Mouse (Mus musculus) MEL (cell line): Measurements from ENCODE around the gene Nap1l1. TPM values are rescaled to one million over a fixed set of nuclear protein-coding genes. Genes with fewer than 3 reads are reported as not detected.
A peak's percentile ranks its signal among the peaks of the same experiment; 100 is the strongest.

Source experiments
- DNase-seq: peaks from one replicate; pipeline ENCODE4 v3.0.0; 2011; ENCODE audit warnings: low read depth, low spot score
- H3K27ac ChIP-seq: 2 replicates; pipeline ENCODE4 v1.5.1; 2012; ENCODE audit warnings: low read depth, mild to moderate bottlenecking, control low read depth, low read length, moderate library complexity; ENCODE audit not compliant: control insufficient read depth
- H3K27me3 ChIP-seq, 2 experiments: fragments of 150-350 bp in 1 of 2; sonication (generic) in 1 of 2; 2 replicates each; pipeline ENCODE4 v1.6.1; 2012; ENCODE audit warnings: low read length in 2 of 2, mild to moderate bottlenecking in 2 of 2, improper control_type of control experiment in 1 of 2, moderate library complexity in 1 of 2; ENCODE audit not compliant: insufficient read depth in 2 of 2, control insufficient read depth in 1 of 2
- H3K36me3 ChIP-seq, 2 experiments: 2 replicates each; pipeline ENCODE4 v1.6.1; 2012 to 2014; ENCODE audit warnings: low read length in 2 of 2, improper control_type of control experiment in 1 of 2, inconsistent platforms in 1 of 2, mild to moderate bottlenecking in 1 of 2; ENCODE audit not compliant: insufficient read depth in 2 of 2, control insufficient read depth in 1 of 2
- H3K4me1 ChIP-seq, 2 experiments: fragments of 150-350 bp in 1 of 2; sonication (generic) in 1 of 2; 2 replicates each; pipeline ENCODE4 v1.6.1; 2012; ENCODE audit warnings: low read length in 2 of 2, improper control_type of control experiment in 1 of 2, mild to moderate bottlenecking in 1 of 2; ENCODE audit not compliant: insufficient read depth in 2 of 2, control insufficient read depth in 1 of 2
- H3K4me3 ChIP-seq, 2 experiments: fragments of 150-350 bp in 1 of 2; sonication (generic) in 1 of 2; 2 replicates each; pipeline ENCODE4 v1.5.1; 2012; ENCODE audit warnings: low read depth in 2 of 2, low read length in 2 of 2, mild to moderate bottlenecking in 2 of 2, moderate library complexity in 2 of 2, control low read depth in 1 of 2, improper control_type of control experiment in 1 of 2; ENCODE audit not compliant: control insufficient read depth in 1 of 2, insufficient read depth in 1 of 2
- H3K79me2 ChIP-seq: 2 replicates; pipeline ENCODE4 v1.6.1; 2012; ENCODE audit warnings: mild to moderate bottlenecking, low read length, moderate library complexity; ENCODE audit not compliant: control insufficient read depth, poor library complexity, insufficient read depth
- H3K9ac ChIP-seq: 2 replicates; pipeline ENCODE4 v1.6.1; 2012; ENCODE audit warnings: low read depth, mild to moderate bottlenecking, control low read depth, low read length, moderate library complexity; ENCODE audit not compliant: control insufficient read depth, poor library complexity, severe bottlenecking
- H3K9me3 ChIP-seq: fragments of 150-350 bp; sonication (generic); replicated peaks from 2 replicates; pipeline ENCODE4 v1.6.1; 2012; ENCODE audit warnings: mild to moderate bottlenecking, low read length, improper control_type of control experiment, moderate library complexity; ENCODE audit not compliant: insufficient read depth
- BHLHE40 ChIP-seq: IDR thresholded peaks from 2 replicates; pipeline ENCODE4 v1.6.1; 2012; ENCODE audit warnings: low read depth, mild to moderate bottlenecking, inconsistent platforms, low read length, improper control_type of control experiment, borderline replicate concordance
- E2F4 ChIP-seq: IDR thresholded peaks from 2 replicates; pipeline ENCODE4 v1.6.1; 2011; ENCODE audit warnings: low read depth, low read length, improper control_type of control experiment, borderline replicate concordance
- ELF1 ChIP-seq: IDR thresholded peaks from 2 replicates; pipeline ENCODE4 v1.6.1; 2014; ENCODE audit warnings: low read depth, mild to moderate bottlenecking, inconsistent platforms, low read length, improper control_type of control experiment, moderate library complexity
- EP300 ChIP-seq, 2 experiments: IDR thresholded peaks; 2 replicates each; pipeline ENCODE4 v1.6.1; 2011; ENCODE audit warnings: improper control_type of control experiment in 2 of 2, low read length in 2 of 2, low read depth in 1 of 2, mild to moderate bottlenecking in 1 of 2
- ETS1 ChIP-seq: IDR thresholded peaks from 2 replicates; pipeline ENCODE4 v1.6.1; 2012; ENCODE audit warnings: low read depth, mild to moderate bottlenecking, inconsistent platforms, low read length, improper control_type of control experiment, moderate library complexity
- GABPA ChIP-seq: IDR thresholded peaks from 2 replicates; pipeline ENCODE4 v1.6.1; 2012; ENCODE audit warnings: low read depth, mild to moderate bottlenecking, inconsistent platforms, low read length, improper control_type of control experiment, moderate library complexity
- HCFC1 ChIP-seq: IDR thresholded peaks from 2 replicates; pipeline ENCODE4 v1.6.1; 2012; ENCODE audit warnings: low read depth, mild to moderate bottlenecking, inconsistent platforms, low read length, improper control_type of control experiment, moderate library complexity
- JUND ChIP-seq: IDR thresholded peaks from 2 replicates; pipeline ENCODE4 v1.6.1; 2011; ENCODE audit warnings: low read depth, mild to moderate bottlenecking, improper control_type of control experiment, low read length
- KAT2A ChIP-seq: conservative IDR thresholded peaks from 2 replicates; pipeline ENCODE4 v1.6.1; 2012; ENCODE audit warnings: low read depth, low read length, improper control_type of control experiment, inconsistent platforms
- MAFK ChIP-seq: IDR thresholded peaks from 2 replicates; pipeline ENCODE4 v1.6.1; 2011; ENCODE audit warnings: low read depth, mild to moderate bottlenecking, low read length, improper control_type of control experiment, borderline replicate concordance
- MAX ChIP-seq: IDR thresholded peaks from 2 replicates; pipeline ENCODE4 v1.6.1; 2011; ENCODE audit warnings: low read length, improper control_type of control experiment
- MAZ ChIP-seq: IDR thresholded peaks from 2 replicates; pipeline ENCODE4 v1.6.1; 2012; ENCODE audit warnings: low read depth, mild to moderate bottlenecking, inconsistent platforms, low read length, improper control_type of control experiment
- MEF2A ChIP-seq: IDR thresholded peaks from 2 replicates; pipeline ENCODE4 v1.6.1; 2014; ENCODE audit warnings: low read depth, mild to moderate bottlenecking, inconsistent platforms, low read length, improper control_type of control experiment; ENCODE audit not compliant: poor library complexity, insufficient replicate concordance, severe bottlenecking; ENCODE audit errors: extremely low read depth
- MXI1 ChIP-seq: IDR thresholded peaks from 2 replicates; pipeline ENCODE4 v1.6.1; 2011; ENCODE audit warnings: mild to moderate bottlenecking, low read depth, low read length, improper control_type of control experiment
- MYB ChIP-seq: IDR thresholded peaks from 2 replicates; pipeline ENCODE4 v1.6.1; 2011; ENCODE audit warnings: mild to moderate bottlenecking, low read depth, low read length, improper control_type of control experiment
- MYC ChIP-seq: IDR thresholded peaks from 2 replicates; pipeline ENCODE4 v1.6.1; 2011; ENCODE audit warnings: low read depth, mild to moderate bottlenecking, low read length, improper control_type of control experiment, moderate library complexity
- NELFE ChIP-seq: IDR thresholded peaks from 2 replicates; pipeline ENCODE4 v1.6.1; 2011; ENCODE audit warnings: low read depth, low read length, improper control_type of control experiment
- NRF1 ChIP-seq: IDR thresholded peaks from 2 replicates; pipeline ENCODE4 v1.6.1; 2014; ENCODE audit warnings: low read depth, mild to moderate bottlenecking, inconsistent platforms, low read length, improper control_type of control experiment, moderate library complexity; ENCODE audit not compliant: poor library complexity, insufficient read depth, severe bottlenecking
- POLR2A ChIP-seq, 2 experiments: IDR thresholded peaks; 2 replicates each; pipeline ENCODE4 v1.6.1; 2011 to 2012; ENCODE audit warnings: low read length in 2 of 2, mild to moderate bottlenecking in 2 of 2, control low read depth in 1 of 2, improper control_type of control experiment in 1 of 2, low read depth in 1 of 2, moderate library complexity in 1 of 2; ENCODE audit not compliant: control insufficient read depth in 1 of 2, insufficient read depth in 1 of 2, poor library complexity in 1 of 2
- POLR2AphosphoS2 ChIP-seq: IDR thresholded peaks from 2 replicates; pipeline ENCODE4 v1.6.1; 2011; ENCODE audit warnings: low read length, improper control_type of control experiment
- POLR2AphosphoS5 ChIP-seq: IDR thresholded peaks from 2 replicates; pipeline ENCODE4 v1.6.1; 2012; ENCODE audit warnings: low read depth, borderline replicate concordance, mild to moderate bottlenecking, inconsistent platforms, low read length, moderate library complexity, mixed read lengths
- RCOR1 ChIP-seq: IDR thresholded peaks from 2 replicates; pipeline ENCODE4 v1.6.1; 2012; ENCODE audit warnings: low read depth, mild to moderate bottlenecking, inconsistent platforms, low read length, improper control_type of control experiment
- SIN3A ChIP-seq: IDR thresholded peaks from 2 replicates; pipeline ENCODE4 v1.6.1; 2012; ENCODE audit warnings: low read length, improper control_type of control experiment, inconsistent platforms
- SMC3 ChIP-seq: IDR thresholded peaks from 2 replicates; pipeline ENCODE4 v1.6.1; 2011; ENCODE audit warnings: low read depth, low read length, improper control_type of control experiment
- TBP ChIP-seq: IDR thresholded peaks from 2 replicates; pipeline ENCODE4 v1.8.0; 2011; ENCODE audit warnings: low read depth, low read length, improper control_type of control experiment
- TCF12 ChIP-seq: IDR thresholded peaks from 2 replicates; pipeline ENCODE4 v1.6.1; 2014; ENCODE audit warnings: low read depth, mild to moderate bottlenecking, inconsistent platforms, low read length, improper control_type of control experiment, moderate library complexity
- UBTF ChIP-seq: IDR thresholded peaks from 2 replicates; pipeline ENCODE4 v1.6.1; 2012; ENCODE audit warnings: low read depth, mild to moderate bottlenecking, inconsistent platforms, low read length, improper control_type of control experiment, moderate library complexity, borderline replicate concordance; ENCODE audit not compliant: insufficient read depth
- USF1 ChIP-seq: IDR thresholded peaks from 2 replicates; pipeline ENCODE4 v1.6.1; 2014; ENCODE audit warnings: low read depth, mild to moderate bottlenecking, inconsistent platforms, low read length, improper control_type of control experiment, moderate library complexity
- USF2 ChIP-seq, 2 experiments: IDR thresholded peaks; 2 replicates each; pipeline ENCODE4 v1.6.1; 2011 to 2012; ENCODE audit warnings: improper control_type of control experiment in 2 of 2, low read length in 2 of 2, borderline replicate concordance in 1 of 2, inconsistent platforms in 1 of 2, low read depth in 1 of 2, mild to moderate bottlenecking in 1 of 2; ENCODE audit not compliant: insufficient read depth in 1 of 2
- ZC3H11A ChIP-seq: IDR thresholded peaks from 2 replicates; pipeline ENCODE4 v1.6.1; 2012; ENCODE audit warnings: low read depth, mild to moderate bottlenecking, inconsistent platforms, low read length, improper control_type of control experiment
- ZKSCAN1 ChIP-seq: IDR thresholded peaks from 2 replicates; pipeline ENCODE4 v1.6.1; 2012; ENCODE audit warnings: low read depth, mild to moderate bottlenecking, inconsistent platforms, low read length, improper control_type of control experiment, moderate library complexity
- ZMIZ1 ChIP-seq: IDR thresholded peaks from 2 replicates; pipeline ENCODE4 v1.6.1; 2012; ENCODE audit warnings: low read depth, mild to moderate bottlenecking, inconsistent platforms, low read length, improper control_type of control experiment, moderate library complexity
- polyA plus RNA-seq, 2 experiments: library from polyadenylated mRNA; stranded (reverse) in 1 of 2; unstranded in 1 of 2; fragments of >175 nt in 1 of 2; fragments of >200 nt in 1 of 2; gene quantifications; 2 replicates each; pipeline versions ENCODE4 v1.2.1 to v1.2.4; 2012; ENCODE audit warnings: low replicate concordance in 2 of 2, low read depth in 1 of 2; ENCODE audit not compliant: insufficient read length in 2 of 2, insufficient read depth in 1 of 2, missing spikeins in 1 of 2
- total RNA-seq: library from RNA; depleted of rRNA; stranded (reverse); fragments of 300-350 nt; gene quantifications from 2 replicates; pipeline ENCODE4 v1.2.3, GENCODE M21; 2012; rRNA removed

Gene Nap1l1
- total RNA-seq: 183 and 220 TPM in 2 replicates
- polyA plus RNA-seq: 100 to 1,000 TPM; 296 to 591 TPM

DNA sequence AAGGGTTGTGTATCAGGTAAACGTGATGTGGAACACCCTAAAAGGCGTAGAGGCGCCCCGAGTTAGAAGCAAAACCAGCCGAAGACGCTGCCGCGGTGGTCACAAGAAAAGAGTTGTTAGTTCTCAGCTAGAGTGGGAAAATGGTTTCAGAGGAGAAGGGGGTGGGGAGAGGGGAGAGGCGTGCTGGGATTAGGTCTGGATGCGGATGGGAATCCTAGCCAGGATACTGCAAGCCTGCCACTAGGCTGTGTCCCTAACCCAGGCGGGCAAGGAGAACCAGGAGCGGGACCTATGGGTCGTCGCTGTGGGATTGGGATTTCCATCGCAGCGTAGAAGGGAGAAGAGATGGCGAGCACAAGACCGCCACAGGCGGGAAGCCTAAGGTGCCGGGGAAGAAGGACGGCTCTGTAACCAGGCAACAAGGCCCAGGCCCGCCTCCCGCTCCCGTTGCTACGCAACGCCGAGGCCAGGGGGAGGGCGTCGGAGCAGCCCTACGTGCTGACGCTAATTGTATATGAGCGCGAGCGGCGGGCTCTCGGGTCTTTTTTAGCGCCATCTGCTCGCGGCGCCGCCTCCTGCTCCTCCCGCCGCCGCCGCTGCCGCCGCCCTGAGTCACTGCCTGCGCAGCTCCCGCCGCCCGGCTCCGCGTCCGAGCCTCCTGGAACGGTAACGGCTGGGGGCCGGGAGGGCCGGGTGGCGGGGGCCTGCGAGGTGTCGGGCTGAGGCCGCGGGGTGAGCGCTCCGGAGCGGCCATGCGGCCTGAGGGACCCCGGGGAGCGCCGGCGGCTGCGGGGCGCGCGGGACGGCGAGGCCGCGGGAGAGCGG, at the start of gene Nap1l1:
Gene Nap1l1, plus strand, starts transcription at position 538 of the 825 bp plus-strand sequence.
- DNase-seq: peak; percentile 97
- Histone ChIP-seq H3K36me3 (peaks cover 0 to 52% of the 10 kb centered on the region in 2 experiments), H3K9ac (peak within 1 kb of the TSS; percentile 98), H3K27ac (peak within 1 kb of the TSS; percentile 73), H3K4me1 (peaks cover 26 to 40% of the 10 kb centered on the region in 2 experiments)
- no peak; a peak in 1 of 4 replicates for TF ChIP-seq EP300 (IDR thresholded peaks at IDR 0.05; ENCODE audit: low read depth in 1 of 2, low read length in 2 of 2)
- peak; percentile 67; the same call in 1 of the 2 replicates for TF ChIP-seq ZMIZ1
- no peak for TF ChIP-seq KAT2A
- peak; percentile 40 for TF ChIP-seq SIN3A
- TF ChIP-seq POLR2AphosphoS2: 0 out of 2 replicates have a peak, but pooled peaks have one; percentile 22
- TF ChIP-seq ETS1: no peak; the same call in 1 of the 2 replicates
- no peak; the same call in 1 of the 2 replicates for TF ChIP-seq MAZ
- no peak for TF ChIP-seq ZKSCAN1
- no peak for TF ChIP-seq GABPA
- TF ChIP-seq MAFK: no peak
- TF ChIP-seq TCF12: peak; percentile 26; the same call in 1 of the 2 replicates
- no peak for TF ChIP-seq BHLHE40
- no peak for TF ChIP-seq MXI1
- no peak for TF ChIP-seq ZC3H11A
- no peak for TF ChIP-seq POLR2AphosphoS5
- peak; percentile 70 for TF ChIP-seq HCFC1
- TF ChIP-seq NELFE: peak; percentile 73; the same call in 1 of the 2 replicates
- no peak for TF ChIP-seq JUND
- no peak for TF ChIP-seq UBTF
- no peak for TF ChIP-seq USF2 (IDR thresholded peaks at IDR 0.05; ENCODE audit: borderline replicate concordance in 1 of 2, insufficient read depth in 1 of 2, low read depth in 1 of 2, low read length in 2 of 2)
- TF ChIP-seq TBP: peak; percentile 77
- no peak for TF ChIP-seq MAX
- peak; percentile 77 for TF ChIP-seq POLR2A (IDR thresholded peaks at IDR 0.05; ENCODE audit: control insufficient read depth in 1 of 2, insufficient read depth in 1 of 2, low read depth in 1 of 2, low read length in 2 of 2, poor library complexity in 1 of 2)
- TF ChIP-seq MYC: no peak
- TF ChIP-seq MYB: no peak
- no peak for TF ChIP-seq SMC3
- peak; percentile 56; the same call in 1 of the 2 replicates for TF ChIP-seq NRF1
- TF ChIP-seq MEF2A: no peak
- TF ChIP-seq USF1: no peak
- TF ChIP-seq RCOR1: no peak
- no peak for TF ChIP-seq ELF1
- peak; percentile 82; the same call in 1 of the 2 replicates for TF ChIP-seq E2F4
- TF ChIP-seq, all 39 proteins: peak for 10
- Histone ChIP-seq H3K4me3 (peak within 1 kb of the TSS; percentile 80 to 94), H3K27me3 (no peaks in the 10 kb centered on the region), H3K79me2 (peaks cover 46% of the 10 kb centered on the region), H3K9me3 (no peaks in the 10 kb centered on the region)
